Mouse (Mus musculus) lung, embryonic 15.5 days (tissue): Measurements from ENCODE around the gene Olfr527. TPM values are rescaled to one million over a fixed set of nuclear protein-coding genes. Genes with fewer than 3 reads are reported as not detected.

ENCODE experiments used
- polyA plus RNA-seq: library from polyadenylated mRNA; unstranded; fragments of >200 nt; fragmentation: Nextera tagmentation; extraction: Ambion mirVana; gene quantifications from 2 replicates; pipeline ENCODE4 v1.2.1, GENCODE M21; 2015

The Olfr527 gene
- polyA plus RNA-seq, 1 experiment from 2014 or later: not detected

Other genes starting within 250 kb of the Olfr527 start
- not detected in 2 replicates for gene Prap1, start 240.6 kb upstream of the Olfr527 start, polyA plus RNA-seq
- 19.1 and 19.8 TPM in 2 replicates for gene Fuom, start 231.6 kb upstream of the Olfr527 start, polyA plus RNA-seq
- gene Paox, start 218.2 kb upstream of the Olfr527 start, polyA plus RNA-seq: 21.6 and 22.3 TPM in 2 replicates
- gene Echs1, start 217.5 kb upstream of the Olfr527 start, polyA plus RNA-seq: 145 and 147 TPM in 2 replicates
- 25.2 and 26.2 TPM in 2 replicates for gene Mtg1, start 196.5 kb upstream of the Olfr527 start, polyA plus RNA-seq
- gene Sprn, start 179.1 kb upstream of the Olfr527 start, polyA plus RNA-seq: 0.11 and 0.27 TPM in 2 replicates
- not detected in 2 replicates for gene Olfr522, start 169.3 kb upstream of the Olfr527 start, polyA plus RNA-seq
- gene Olfr523, start 160.8 kb upstream of the Olfr527 start, polyA plus RNA-seq: not detected in 2 replicates
- 0.05 TPM in 1 of 2 replicates, not detected in the other for gene Olfr524, start 128.1 kb upstream of the Olfr527 start, polyA plus RNA-seq
- 0.44 and 3.1 TPM in 2 replicates for gene Cd163l1, start 115.8 kb upstream of the Olfr527 start, polyA plus RNA-seq
- gene 5830411N06Rik, start 86.7 kb upstream of the Olfr527 start, polyA plus RNA-seq: 0.19 TPM in 1 of 2 replicates, not detected in the other
- gene Olfr525, start 13.2 kb upstream of the Olfr527 start, polyA plus RNA-seq: not detected in 2 replicates
- not detected in 2 replicates for gene Olfr60, start 27.7 kb downstream of the Olfr527 start, polyA plus RNA-seq
- not detected in 2 replicates for gene Olfr530, start 42.3 kb downstream of the Olfr527 start, polyA plus RNA-seq
- not detected in 2 replicates for gene Olfr531, start 68.9 kb downstream of the Olfr527 start, polyA plus RNA-seq
- gene Olfr532, start 87.6 kb downstream of the Olfr527 start, polyA plus RNA-seq: not detected in 2 replicates
- gene Olfr533, start 129.4 kb downstream of the Olfr527 start, polyA plus RNA-seq: not detected in 2 replicates
- not detected in 2 replicates for gene Olfr535, start 150.2 kb downstream of the Olfr527 start, polyA plus RNA-seq
- gene Olfr536, start 173.4 kb downstream of the Olfr527 start, polyA plus RNA-seq: not detected in 2 replicates
- not detected in 2 replicates for gene Olfr538, start 233.9 kb downstream of the Olfr527 start, polyA plus RNA-seq